Mouse (Mus musculus) megakaryocyte, embryonic 14.5 days (primary cell): ENCODE results near the gene Tiparp. TPM values are rescaled to one million over a fixed set of nuclear protein-coding genes. Genes with fewer than 3 reads are reported as not detected.

Source experiments
- H3K27me3 ChIP-seq: replicated peaks from 2 replicates; pipeline ENCODE3; 2012; ENCODE audit warnings: inconsistent platforms
- H3K36me3 ChIP-seq: replicated peaks from 2 replicates; pipeline ENCODE3; 2012; ENCODE audit warnings: low read length, inconsistent platforms, mixed read lengths
- H3K4me1 ChIP-seq: 2 replicates; pipeline ENCODE4 v1.6.1; 2012; ENCODE audit warnings: inconsistent platforms
- H3K4me3 ChIP-seq: replicated peaks from 2 replicates; pipeline ENCODE3; 2012; ENCODE audit warnings: moderate library complexity, mild to moderate bottlenecking, inconsistent platforms
- H3K9me3 ChIP-seq: 2 replicates; pipeline ENCODE4 v1.6.1; 2012; ENCODE audit warnings: inconsistent platforms
- FLI1 ChIP-seq: IDR thresholded peaks from 2 replicates; pipeline ENCODE4 v1.6.1; 2012; ENCODE audit warnings: low read length, inconsistent platforms, mixed read lengths
- GATA1 ChIP-seq: IDR thresholded peaks from 3 replicates; pipeline ENCODE4 v1.6.1; 2012; ENCODE audit warnings: mixed read lengths, low read length, inconsistent platforms, borderline replicate concordance
- polyA plus RNA-seq: library from polyadenylated mRNA; stranded (reverse); fragments of >175 nt; gene quantifications from 2 replicates; pipeline ENCODE4 v1.2.3, GENCODE M21; 2012; ENCODE audit warnings: low replicate concordance; ENCODE audit not compliant: insufficient read depth

Tiparp gene
- polyA plus RNA-seq, 1 experiment: 0.38 TPM

- H3K36me3 ChIP-seq: peaks cover 31% of the 10 kb centered on the region
- no peak for TF ChIP-seq FLI1
- TF ChIP-seq GATA1: no peak
- H3K4me3 ChIP-seq: no peak overlapping the region
- H3K27me3 ChIP-seq: no peaks in the 10 kb centered on the region
- H3K9me3 ChIP-seq: no peaks in the 10 kb centered on the region
- no peaks in the 10 kb centered on the region for H3K4me1 ChIP-seq
Measured at GRCm38 (mm10) chr3:65549785-65550184, 21.6 kb downstream of the Tiparp start.

GRCm38 (mm10) chr3:65551065-65551464 lies 22.9 kb downstream of the Tiparp start:
- peaks cover 31% of the 10 kb centered on the region for H3K36me3 ChIP-seq
- no peaks in the 10 kb centered on the region for H3K4me1 ChIP-seq
- H3K27me3 ChIP-seq: no peaks in the 10 kb centered on the region
- H3K4me3 ChIP-seq: no peak overlapping the region
- TF ChIP-seq GATA1 (no peak), FLI1 (no peak)
- H3K9me3 ChIP-seq: no peaks in the 10 kb centered on the region

GRCm38 (mm10) chr3:65554633-65555032 lies 26.4 kb downstream of the Tiparp start:
- TF ChIP-seq FLI1: no peak
- no peak for TF ChIP-seq GATA1
- Histone ChIP-seq H3K4me1 (no peaks in the 10 kb centered on the region), H3K27me3 (no peaks in the 10 kb centered on the region), H3K9me3 (no peaks in the 10 kb centered on the region), H3K36me3 (peaks cover 18% of the 10 kb centered on the region), H3K4me3 (no peak overlapping the region)

GRCm38 (mm10) chr3:65558679-65559078 lies 30.5 kb downstream of the Tiparp start:
- no peak for TF ChIP-seq FLI1
- TF ChIP-seq GATA1: no peak
- H3K4me3 ChIP-seq: no peak overlapping the region
- H3K27me3 ChIP-seq: no peaks in the 10 kb centered on the region
- H3K4me1 ChIP-seq: no peaks in the 10 kb centered on the region
- H3K9me3 ChIP-seq: no peaks in the 10 kb centered on the region
- H3K36me3 ChIP-seq: peaks cover 7% of the 10 kb centered on the region

- Histone ChIP-seq H3K4me3 (no peak overlapping the region), H3K36me3 (no peaks in the 10 kb centered on the region), H3K4me1 (no peaks in the 10 kb centered on the region), H3K9me3 (no peaks in the 10 kb centered on the region), H3K27me3 (peaks cover 4% of the 10 kb centered on the region)
- TF ChIP-seq FLI1 (no peak), GATA1 (no peak)
Measured at GRCm38 (mm10) chr3:65562212-65562611, 34.0 kb downstream of the Tiparp start.

GRCm38 (mm10) chr3:65562694-65563093 lies 34.5 kb downstream of the Tiparp start:
- TF ChIP-seq GATA1 (no peak), FLI1 (no peak)
- H3K4me1 ChIP-seq: no peaks in the 10 kb centered on the region
- peaks cover 4% of the 10 kb centered on the region for H3K27me3 ChIP-seq

GRCm38 (mm10) chr3:65563926-65564624 lies 35.9 kb downstream of the Tiparp start:
- TF ChIP-seq GATA1: no peak
- no peak for TF ChIP-seq FLI1
- no peaks in the 10 kb centered on the region for H3K36me3 ChIP-seq
- no peaks in the 10 kb centered on the region for H3K4me1 ChIP-seq
- peaks cover 4% of the 10 kb centered on the region for H3K27me3 ChIP-seq
- H3K4me3 ChIP-seq: no peak overlapping the region
- H3K9me3 ChIP-seq: no peaks in the 10 kb centered on the region

More at GRCm38 (mm10) chr3:65562694-65563093, 34.5 kb downstream of the Tiparp start:
- Histone ChIP-seq H3K4me3 (no peak overlapping the region), H3K9me3 (no peaks in the 10 kb centered on the region), H3K36me3 (no peaks in the 10 kb centered on the region)

GRCm38 (mm10) chr3:65565632-65566300 lies 37.6 kb downstream of the Tiparp start:
- peaks cover 5% of the 10 kb centered on the region for H3K27me3 ChIP-seq
- no peak overlapping the region for H3K4me3 ChIP-seq
- no peaks in the 10 kb centered on the region for H3K36me3 ChIP-seq
- TF ChIP-seq FLI1 (no peak), GATA1 (no peak)
- H3K9me3 ChIP-seq: no peaks in the 10 kb centered on the region
- no peaks in the 10 kb centered on the region for H3K4me1 ChIP-seq

GRCm38 (mm10) chr3:65569941-65570340 lies 41.7 kb downstream of the Tiparp start:
- TF ChIP-seq GATA1: no peak
- TF ChIP-seq FLI1: no peak
- Histone ChIP-seq H3K9me3 (no peaks in the 10 kb centered on the region), H3K4me1 (no peaks in the 10 kb centered on the region; the same call in 1 of the 2 replicates), H3K36me3 (no peaks in the 10 kb centered on the region), H3K27me3 (peaks cover 8% of the 10 kb centered on the region), H3K4me3 (no peak overlapping the region)

GRCm38 (mm10) chr3:65573516-65573915 lies 45.3 kb downstream of the Tiparp start:
- Histone ChIP-seq H3K9me3 (peaks cover 10% of the 10 kb centered on the region; the same call in 1 of the 2 replicates), H3K4me1 (no peaks in the 10 kb centered on the region; the same call in 1 of the 2 replicates), H3K36me3 (no peaks in the 10 kb centered on the region), H3K4me3 (no peak overlapping the region), H3K27me3 (peaks cover 8% of the 10 kb centered on the region)
- TF ChIP-seq GATA1: no peak
- no peak for TF ChIP-seq FLI1
